Mouse (Mus musculus) T-helper 2 cell (primary cell): Measurements from ENCODE around the gene Nosip.

ENCODE experiments used
- in situ Hi-C: fragments of 300-600 bp; cut with MboI, MseI; formaldehyde crosslinking; loops from one replicate; pipeline ENCODE4 v1.15.1; 2025; ENCODE audit warnings: high pct_unique_total_duplicates

The Nosip gene

DNA sequence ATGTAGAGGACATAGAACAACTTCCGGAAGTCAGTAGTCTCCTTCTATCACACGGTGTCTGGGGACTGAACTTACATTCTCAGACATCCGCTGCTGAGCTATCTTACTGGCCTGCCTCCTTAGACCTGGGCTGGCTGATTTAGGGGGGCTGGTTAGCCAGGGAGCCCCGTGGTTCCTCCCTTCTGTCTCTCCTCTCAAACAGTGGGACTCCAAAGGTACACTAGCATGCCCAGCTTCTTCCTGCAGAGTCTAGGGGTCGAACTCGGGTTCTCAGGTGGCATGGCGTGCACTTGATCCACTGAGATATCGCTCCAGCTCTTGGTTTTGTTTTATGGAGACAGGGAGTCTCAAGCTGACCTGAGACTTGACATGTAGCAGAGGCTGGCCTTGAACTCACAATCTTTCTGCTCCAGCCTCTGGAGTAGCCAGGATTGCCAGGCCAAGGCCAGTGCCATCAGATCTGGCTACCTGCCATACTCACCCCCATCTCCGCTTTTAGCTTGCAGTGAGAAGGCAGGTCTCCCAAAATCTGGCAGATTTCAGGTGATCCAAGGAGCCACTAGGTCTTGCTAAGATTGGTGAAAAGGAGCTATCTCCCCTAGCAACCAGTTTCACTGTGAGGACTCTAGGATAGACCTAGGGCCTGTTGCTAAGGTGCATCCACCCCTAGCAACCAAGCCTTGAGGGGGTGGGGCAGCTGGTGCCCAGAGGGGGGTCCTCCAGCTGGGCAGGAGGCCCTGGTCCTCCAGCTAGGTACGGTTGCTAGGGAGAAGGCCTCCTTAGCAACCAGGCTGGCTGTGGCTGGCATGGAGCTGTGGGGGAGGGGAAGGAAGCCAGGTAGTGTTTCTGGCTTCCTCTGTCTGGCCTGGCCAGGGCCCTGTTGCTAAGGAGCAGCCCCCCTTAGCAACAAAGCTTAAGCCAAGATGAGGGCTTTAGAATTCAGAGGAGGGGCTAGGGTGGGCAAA lies 3.3 kb upstream of the Nosip start:
- in situ Hi-C loops: loop anchor here (5.0 kb wide), 1 partner anchor 42 kb away; the partner anchor contains the start of genes Rras and Scaf1

GRCm38 (mm10) chr7:45060632-45061122 lies 1.6 kb upstream of the Nosip start:
- in situ Hi-C loops: no loop called here

DNA sequence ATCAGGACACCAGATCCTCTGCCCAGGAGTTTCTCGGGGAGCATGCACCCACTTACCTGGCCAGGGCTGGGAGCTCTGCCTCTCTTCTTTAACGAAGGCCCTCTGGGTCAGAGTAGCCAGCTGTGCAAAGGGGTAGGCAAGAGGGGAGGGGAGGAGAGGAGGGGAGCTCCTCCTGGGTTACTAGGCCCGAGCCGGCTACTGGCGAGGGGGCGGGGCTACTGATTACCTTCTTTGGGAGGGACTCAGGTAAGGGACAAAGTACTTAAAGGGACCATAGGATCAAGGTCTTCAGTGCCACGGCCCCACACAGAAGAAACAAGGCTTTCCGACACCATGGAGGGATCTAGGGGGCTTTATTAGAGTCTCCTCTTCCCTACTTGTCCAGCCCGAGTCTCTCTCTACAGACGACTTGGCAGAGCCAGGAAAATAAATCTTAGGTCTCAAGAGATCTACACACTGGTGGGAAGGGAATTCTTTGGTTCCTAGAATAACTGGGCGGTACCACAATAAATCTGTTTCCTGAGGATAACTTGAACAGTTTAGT lies 625 bp upstream of the Nosip start:
- in situ Hi-C loops: no loop called here

DNA sequence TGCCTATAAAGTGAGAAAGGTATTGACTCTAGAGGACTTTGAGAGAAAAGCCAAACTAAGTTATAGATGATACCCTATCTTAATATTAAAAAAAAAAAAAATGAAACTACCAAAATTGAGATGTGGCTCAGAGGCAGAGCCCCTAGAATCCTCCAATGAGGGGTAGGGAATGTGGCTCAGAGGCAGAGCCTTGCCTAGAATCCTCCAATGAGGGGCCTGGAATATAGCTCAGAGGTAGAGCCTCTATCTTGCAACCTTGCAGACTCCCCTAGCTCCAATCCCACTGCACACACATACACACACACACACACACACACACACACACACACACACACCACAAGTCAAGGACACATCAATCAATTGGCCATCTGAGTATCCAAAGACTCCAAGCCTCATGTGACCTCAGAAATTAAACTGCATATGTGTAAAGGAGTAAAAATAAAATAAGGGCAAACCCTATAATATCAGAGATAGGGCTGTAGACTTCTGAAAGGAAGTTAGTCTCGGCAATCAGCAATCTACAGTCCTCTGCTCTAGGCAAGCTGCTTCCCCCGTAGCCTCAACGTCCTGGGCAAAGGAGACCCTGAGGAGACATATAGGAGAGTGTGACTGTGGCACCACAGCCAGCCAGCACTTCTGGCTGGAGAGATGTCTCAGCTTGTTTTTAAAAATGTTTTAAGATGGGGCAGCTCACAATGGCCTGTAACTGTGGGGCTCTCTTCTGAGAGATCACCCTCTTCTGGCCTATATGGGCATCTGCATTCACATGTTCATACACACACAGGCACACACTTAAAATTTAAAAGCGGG lies 5.2 kb downstream of the Nosip start:
- in situ Hi-C loops: no loop called here

GRCm38 (mm10) chr7:45068000-45068318 lies 5.7 kb downstream of the Nosip start:
- in situ Hi-C loops: no loop called here

- in situ Hi-C loops: no loop called here
Observed at GRCm38 (mm10) chr7:45069671-45070070, 7.4 kb downstream of the Nosip start.

DNA sequence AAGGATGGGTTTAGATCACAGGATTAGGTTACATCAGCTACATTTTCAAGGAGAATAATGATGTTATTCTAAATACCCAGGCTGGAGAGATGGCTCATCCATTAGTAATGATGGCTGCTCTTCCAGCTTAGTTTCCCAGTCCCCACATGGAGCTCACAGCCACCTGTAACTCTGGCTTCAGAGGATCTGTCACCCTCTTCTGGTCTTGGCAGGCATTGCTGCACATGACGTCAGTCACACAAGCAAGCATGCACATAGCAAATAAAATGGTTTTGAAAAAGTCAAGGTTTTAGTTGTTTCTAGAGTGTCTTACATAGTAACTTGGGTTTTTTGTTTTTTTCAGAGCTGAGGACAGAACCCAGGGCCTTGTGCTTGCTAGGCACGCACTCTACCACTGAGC lies 10.0 kb downstream of the Nosip start:
- in situ Hi-C loops: no loop called here

DNA sequence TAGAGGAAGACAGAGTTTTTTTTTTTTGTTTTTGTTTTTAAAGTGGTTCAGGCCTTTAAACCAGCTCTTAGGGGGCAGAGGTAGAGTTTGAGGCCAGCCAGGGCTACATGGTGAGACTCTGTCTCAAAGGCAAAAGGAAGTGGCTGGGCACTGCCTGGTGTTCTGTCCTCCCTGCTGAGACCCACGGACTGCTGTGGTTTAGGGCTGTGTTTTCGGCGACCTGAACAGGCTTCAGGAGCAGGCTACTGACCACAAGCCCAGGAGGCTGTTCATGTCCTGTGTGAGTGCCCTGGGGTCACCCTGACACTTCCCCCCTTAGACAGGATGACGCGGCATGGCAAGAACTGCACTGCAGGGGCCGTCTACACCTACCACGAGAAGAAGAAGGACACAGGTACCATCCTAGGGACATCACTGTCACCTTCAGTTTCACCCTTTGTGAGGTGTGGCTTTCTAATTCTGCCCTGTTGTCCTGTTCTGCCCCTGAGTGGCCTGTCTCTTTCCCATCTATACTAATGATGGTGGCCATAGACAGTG lies 11.0 kb downstream of the Nosip start:
- in situ Hi-C loops: no loop called here

- in situ Hi-C loops: no loop called here
Observed at GRCm38 (mm10) chr7:45073949-45074348, 11.7 kb downstream of the Nosip start.

GRCm38 (mm10) chr7:45075405-45075804 lies 13.2 kb downstream of the Nosip start:
- in situ Hi-C loops: no loop called here

- in situ Hi-C loops: no loop called here
Observed at GRCm38 (mm10) chr7:45076501-45076900, 14.3 kb downstream of the Nosip start.

GRCm38 (mm10) chr7:45077322-45077721 lies 15.1 kb downstream of the Nosip start:
- in situ Hi-C loops: no loop called here

GRCm38 (mm10) chr7:45077829-45078228 lies 15.6 kb downstream of the Nosip start:
- in situ Hi-C loops: no loop called here

GRCm38 (mm10) chr7:45078513-45078912 lies 16.3 kb downstream of the Nosip start:
- in situ Hi-C loops: no loop called here

GRCm38 (mm10) chr7:45079856-45080255 lies 17.6 kb downstream of the Nosip start:
- in situ Hi-C loops: no loop called here

DNA sequence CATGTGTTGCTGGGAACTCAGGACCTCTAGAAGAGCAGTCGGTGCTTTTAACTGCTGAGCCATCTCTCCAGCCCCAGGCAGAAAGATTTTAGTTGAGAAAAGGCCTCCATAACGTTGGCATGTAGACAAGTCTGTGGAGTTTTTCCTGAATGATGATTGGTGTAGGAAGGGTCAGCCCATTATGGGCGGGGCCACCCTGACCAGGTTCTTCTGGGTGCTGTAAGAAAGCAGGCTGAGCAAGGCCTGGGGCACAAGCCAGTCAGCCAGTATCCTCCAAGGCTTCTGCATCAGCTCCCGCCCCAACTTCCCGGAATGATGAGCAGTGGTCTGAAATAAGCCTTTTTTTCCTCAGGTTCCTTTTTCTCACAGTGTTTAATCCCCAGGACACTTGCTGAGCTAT lies 18.8 kb downstream of the Nosip start:
- in situ Hi-C loops: no loop called here

GRCm38 (mm10) chr7:45082401-45083299 lies 20.4 kb downstream of the Nosip start:
- in situ Hi-C loops: no loop called here

GRCm38 (mm10) chr7:45083300-45083890 lies 21.2 kb downstream of the Nosip start:
- in situ Hi-C loops: no loop called here

DNA sequence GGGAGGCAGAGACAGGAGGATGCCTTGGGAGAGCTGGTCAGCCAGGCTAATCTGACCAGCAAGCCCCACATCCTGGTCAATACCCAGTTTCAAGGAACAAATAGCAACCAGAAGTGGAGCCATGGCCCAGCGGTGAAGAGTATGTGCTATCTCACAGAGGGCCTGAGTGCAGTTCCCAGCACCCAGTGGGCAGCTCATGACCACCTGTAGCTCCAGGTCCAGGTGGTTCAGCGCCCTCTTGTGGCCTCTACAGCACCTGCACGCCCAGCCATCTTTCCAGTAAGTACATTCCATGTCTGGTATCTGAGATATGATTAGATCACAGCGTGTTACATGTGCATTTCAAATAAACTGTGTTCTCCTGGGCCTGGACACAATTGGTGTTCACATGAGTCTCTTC lies 23.9 kb downstream of the Nosip start:
- in situ Hi-C loops: no loop called here

GRCm38 (mm10) chr7:45088597-45088996 lies 26.4 kb downstream of the Nosip start:
- in situ Hi-C loops: no loop called here
